Mouse (Mus musculus): Measurements from ENCODE around the gene Slc24a3. TPM values are rescaled to one million over a fixed set of nuclear protein-coding genes. Genes with fewer than 3 reads are reported as not detected.

Gene Slc24a3
- polyA plus RNA-seq, 1 experiment from 2014 or later: 1.6 TPM

- Histone ChIP-seq H3K9me3 (no peaks in the 10 kb centered on the region), H3K4me1 (peaks cover 16% of the 10 kb centered on the region), H3K4me2 (no peak overlapping the region), H3K27ac (replicated peaks) (no peak overlapping the region), H3K27me3 (replicated peaks) (no peaks in the 10 kb centered on the region), H3K36me3 (no peaks in the 10 kb centered on the region), H3K9ac (no peak overlapping the region), H3K4me3 (no peak overlapping the region)
- no peak for ATAC-seq (ENCODE audit: extremely low read depth, insufficient number of reproducible peaks, low FRiP score, low TSS enrichment)
- WGBS: 76% methylated on average over 2 of the region's 2 CpGs
Measured at GRCm38 (mm10) chr2:145326544-145326943, 159.0 kb downstream of the Slc24a3 start.

- 56% methylated on average over 8 of the region's 8 CpGs for WGBS
- H3K36me3 ChIP-seq: no peaks in the 10 kb centered on the region
Measured at GRCm38 (mm10) chr2:145329756-145330155, 162.2 kb downstream of the Slc24a3 start.

GRCm38 (mm10) chr2:145331525-145331924 is 164.0 kb downstream of the Slc24a3 start:
- no peak overlapping the region for H3K4me3 ChIP-seq
- no peak overlapping the region for H3K4me2 ChIP-seq
- no peak overlapping the region for H3K27ac ChIP-seq (replicated peaks)
- WGBS: 80% methylated on average over 1 of the region's 1 CpGs
- no peak for ATAC-seq (ENCODE audit: extremely low read depth, insufficient number of reproducible peaks, low FRiP score, low TSS enrichment)
- no peaks in the 10 kb centered on the region for H3K27me3 ChIP-seq (replicated peaks)
- H3K4me1 ChIP-seq: peaks cover 9% of the 10 kb centered on the region
- H3K9me3 ChIP-seq: no peaks in the 10 kb centered on the region
- H3K36me3 ChIP-seq: no peaks in the 10 kb centered on the region
- no peak overlapping the region for H3K9ac ChIP-seq

More at GRCm38 (mm10) chr2:145329756-145330155, 162.2 kb downstream of the Slc24a3 start:
- Histone ChIP-seq H3K4me1 (peaks cover 16% of the 10 kb centered on the region), H3K27ac (replicated peaks) (no peak overlapping the region), H3K9me3 (no peaks in the 10 kb centered on the region), H3K27me3 (replicated peaks) (no peaks in the 10 kb centered on the region), H3K4me2 (no peak overlapping the region), H3K4me3 (no peak overlapping the region), H3K9ac (no peak overlapping the region)
- ATAC-seq (ENCODE audit: extremely low read depth, insufficient number of reproducible peaks, low FRiP score, low TSS enrichment): no peak; the same call in 1 of the 2 replicates

GRCm38 (mm10) chr2:145333466-145333865 is 165.9 kb downstream of the Slc24a3 start:
- H3K4me1 ChIP-seq: peaks cover 9% of the 10 kb centered on the region
- H3K27ac ChIP-seq (replicated peaks): no peak overlapping the region
- no peaks in the 10 kb centered on the region for H3K27me3 ChIP-seq (replicated peaks)
- H3K9ac ChIP-seq: no peak overlapping the region
- H3K4me2 ChIP-seq: no peak overlapping the region
- no peaks in the 10 kb centered on the region for H3K36me3 ChIP-seq
- H3K9me3 ChIP-seq: no peaks in the 10 kb centered on the region
- no peak for ATAC-seq (ENCODE audit: extremely low read depth, insufficient number of reproducible peaks, low FRiP score, low TSS enrichment)
- H3K4me3 ChIP-seq: no peak overlapping the region

- H3K27ac ChIP-seq (replicated peaks): no peak overlapping the region
- no peak overlapping the region for H3K9ac ChIP-seq
- H3K9me3 ChIP-seq: no peaks in the 10 kb centered on the region
- H3K4me3 ChIP-seq: no peak overlapping the region
- ATAC-seq (ENCODE audit: extremely low read depth, insufficient number of reproducible peaks, low FRiP score, low TSS enrichment): no peak
- no peak overlapping the region for H3K4me2 ChIP-seq
- no peaks in the 10 kb centered on the region for H3K36me3 ChIP-seq
- H3K27me3 ChIP-seq (replicated peaks): no peaks in the 10 kb centered on the region
- H3K4me1 ChIP-seq: no peaks in the 10 kb centered on the region
Measured at GRCm38 (mm10) chr2:145336406-145336805, 168.9 kb downstream of the Slc24a3 start.

- Histone ChIP-seq H3K9ac (no peak overlapping the region), H3K4me1 (no peaks in the 10 kb centered on the region), H3K27ac (replicated peaks) (no peak overlapping the region), H3K4me3 (no peak overlapping the region), H3K27me3 (replicated peaks) (no peaks in the 10 kb centered on the region), H3K4me2 (no peak overlapping the region), H3K9me3 (no peaks in the 10 kb centered on the region), H3K36me3 (no peaks in the 10 kb centered on the region)
- ATAC-seq (ENCODE audit: extremely low read depth, insufficient number of reproducible peaks, low FRiP score, low TSS enrichment): no peak
- 69% methylated on average over 2 of the region's 2 CpGs for WGBS
Measured at GRCm38 (mm10) chr2:145340816-145341215, 173.3 kb downstream of the Slc24a3 start.

GRCm38 (mm10) chr2:145342956-145343355 is 175.4 kb downstream of the Slc24a3 start:
- H3K9me3 ChIP-seq: no peaks in the 10 kb centered on the region
- no peaks in the 10 kb centered on the region for H3K4me1 ChIP-seq
- no peak overlapping the region for H3K4me3 ChIP-seq
- H3K36me3 ChIP-seq: no peaks in the 10 kb centered on the region
- no peak for ATAC-seq (ENCODE audit: extremely low read depth, insufficient number of reproducible peaks, low FRiP score, low TSS enrichment)
- H3K4me2 ChIP-seq: no peak overlapping the region
- 62% methylated on average over 4 of the region's 4 CpGs for WGBS
- no peak overlapping the region for H3K9ac ChIP-seq
- H3K27me3 ChIP-seq (replicated peaks): no peaks in the 10 kb centered on the region
- no peak overlapping the region for H3K27ac ChIP-seq (replicated peaks)

- Histone ChIP-seq H3K36me3 (no peaks in the 10 kb centered on the region), H3K9ac (no peak overlapping the region), H3K27ac (replicated peaks) (no peak overlapping the region), H3K4me3 (no peak overlapping the region), H3K27me3 (replicated peaks) (no peaks in the 10 kb centered on the region), H3K9me3 (no peaks in the 10 kb centered on the region), H3K4me1 (no peaks in the 10 kb centered on the region), H3K4me2 (no peak overlapping the region)
- ATAC-seq (ENCODE audit: extremely low read depth, insufficient number of reproducible peaks, low FRiP score, low TSS enrichment): no peak
- WGBS: 66% methylated on average over 1 of the region's 1 CpGs
Measured at GRCm38 (mm10) chr2:145344521-145344920, 177.0 kb downstream of the Slc24a3 start.

GRCm38 (mm10) chr2:145353801-145354200 is 186.2 kb downstream of the Slc24a3 start:
- no peaks in the 10 kb centered on the region for H3K9me3 ChIP-seq
- H3K4me2 ChIP-seq: no peak overlapping the region
- no peaks in the 10 kb centered on the region for H3K4me1 ChIP-seq
- no peak overlapping the region for H3K4me3 ChIP-seq
- no peak for ATAC-seq (ENCODE audit: extremely low read depth, insufficient number of reproducible peaks, low FRiP score, low TSS enrichment)
- no peaks in the 10 kb centered on the region for H3K36me3 ChIP-seq
- H3K9ac ChIP-seq: no peak overlapping the region
- H3K27ac ChIP-seq (replicated peaks): no peak overlapping the region
- 77% methylated on average over 1 of the region's 1 CpGs for WGBS
- no peaks in the 10 kb centered on the region for H3K27me3 ChIP-seq (replicated peaks)

GRCm38 (mm10) chr2:145358236-145358942 is 190.8 kb downstream of the Slc24a3 start:
- Histone ChIP-seq H3K27me3 (replicated peaks) (no peaks in the 10 kb centered on the region), H3K9me3 (no peaks in the 10 kb centered on the region), H3K4me2 (no peak overlapping the region), H3K4me3 (no peak overlapping the region), H3K4me1 (no peaks in the 10 kb centered on the region), H3K36me3 (no peaks in the 10 kb centered on the region), H3K27ac (replicated peaks) (no peak overlapping the region), H3K9ac (no peak overlapping the region)
- WGBS: 75% methylated on average over 6 of the region's 6 CpGs
- no peak for ATAC-seq (ENCODE audit: extremely low read depth, insufficient number of reproducible peaks, low FRiP score, low TSS enrichment)

- H3K4me2 ChIP-seq: no peak overlapping the region
- 67% methylated on average over 2 of the region's 2 CpGs for WGBS
- H3K27me3 ChIP-seq (replicated peaks): no peaks in the 10 kb centered on the region
- H3K9me3 ChIP-seq: no peaks in the 10 kb centered on the region
- no peak overlapping the region for H3K9ac ChIP-seq
- no peak overlapping the region for H3K4me3 ChIP-seq
- no peak overlapping the region for H3K27ac ChIP-seq (replicated peaks)
- no peaks in the 10 kb centered on the region for H3K4me1 ChIP-seq
- no peak for ATAC-seq (ENCODE audit: extremely low read depth, insufficient number of reproducible peaks, low FRiP score, low TSS enrichment)
- no peaks in the 10 kb centered on the region for H3K36me3 ChIP-seq
Measured at GRCm38 (mm10) chr2:145363604-145364003, 196.1 kb downstream of the Slc24a3 start.

- Histone ChIP-seq H3K4me3 (no peak overlapping the region), H3K27ac (replicated peaks) (no peak overlapping the region), H3K36me3 (no peaks in the 10 kb centered on the region), H3K4me1 (no peaks in the 10 kb centered on the region), H3K9ac (no peak overlapping the region), H3K27me3 (replicated peaks) (no peaks in the 10 kb centered on the region), H3K4me2 (no peak overlapping the region), H3K9me3 (no peaks in the 10 kb centered on the region)
- ATAC-seq (ENCODE audit: extremely low read depth, insufficient number of reproducible peaks, low FRiP score, low TSS enrichment): no peak
- WGBS: 66% methylated on average over 2 of the region's 2 CpGs
Measured at GRCm38 (mm10) chr2:145368701-145369100, 201.1 kb downstream of the Slc24a3 start.
